Mouse (Mus musculus) myocyte (in vitro differentiated cells): Measurements from ENCODE around the gene Olfr698.

ENCODE experiments used
- CEBPB ChIP-seq: IDR thresholded peaks from 2 replicates; pipeline ENCODE4 v1.6.1; 2011; ENCODE audit warnings: mild to moderate bottlenecking, moderate library complexity; ENCODE audit not compliant: poor library complexity, insufficient read depth, severe bottlenecking
- E2F4 ChIP-seq: IDR thresholded peaks from one replicate; pipeline ENCODE4 v1.6.1; 2011; ENCODE audit warnings: mild to moderate bottlenecking, control low read depth, moderate library complexity; ENCODE audit not compliant: insufficient read depth
- MAX ChIP-seq: IDR thresholded peaks from one replicate; pipeline ENCODE4 v1.6.1; 2011; ENCODE audit warnings: low read depth, mild to moderate bottlenecking, control low read depth
- MYOG ChIP-seq, 3 experiments: IDR thresholded peaks; one replicate each; pipeline ENCODE4 v1.6.1; 2011; ENCODE audit warnings: control low read depth in 2 of 3, low read depth in 2 of 3, mild to moderate bottlenecking in 2 of 3; ENCODE audit not compliant: insufficient read length in 2 of 3, control insufficient read depth in 1 of 3, insufficient read depth in 1 of 3
- POLR2A ChIP-seq: IDR thresholded peaks from one replicate; pipeline ENCODE4 v1.6.1; 2011; ENCODE audit warnings: low read depth, mild to moderate bottlenecking, control low read depth, moderate library complexity; ENCODE audit not compliant: insufficient read length
- TCF12 ChIP-seq: IDR thresholded peaks from one replicate; pipeline ENCODE4 v1.6.1; 2011; ENCODE audit warnings: mild to moderate bottlenecking, control low read depth; ENCODE audit not compliant: poor library complexity, insufficient read depth, severe bottlenecking
- TCF3 ChIP-seq: IDR thresholded peaks from one replicate; pipeline ENCODE4 v1.6.1; 2011; ENCODE audit warnings: low read depth, control low read depth; ENCODE audit not compliant: insufficient read length

- TF ChIP-seq POLR2A, result no peak
- no peak for TF ChIP-seq TCF12
- TF ChIP-seq E2F4, result no peak
- no peak for TF ChIP-seq CEBPB
- no peak for TF ChIP-seq MYOG (IDR thresholded peaks at IDR 0.05; ENCODE audit: control insufficient read depth in 1 of 3, insufficient read depth in 1 of 3, insufficient read length in 2 of 3, low read depth in 2 of 3)
- TF ChIP-seq MAX, result no peak
- no peak for TF ChIP-seq TCF3
Observed at GRCm38 (mm10) chr7:106711463-106711862, 43.7 kb downstream of the Olfr698 start.
